In the genomic region with DNA sequence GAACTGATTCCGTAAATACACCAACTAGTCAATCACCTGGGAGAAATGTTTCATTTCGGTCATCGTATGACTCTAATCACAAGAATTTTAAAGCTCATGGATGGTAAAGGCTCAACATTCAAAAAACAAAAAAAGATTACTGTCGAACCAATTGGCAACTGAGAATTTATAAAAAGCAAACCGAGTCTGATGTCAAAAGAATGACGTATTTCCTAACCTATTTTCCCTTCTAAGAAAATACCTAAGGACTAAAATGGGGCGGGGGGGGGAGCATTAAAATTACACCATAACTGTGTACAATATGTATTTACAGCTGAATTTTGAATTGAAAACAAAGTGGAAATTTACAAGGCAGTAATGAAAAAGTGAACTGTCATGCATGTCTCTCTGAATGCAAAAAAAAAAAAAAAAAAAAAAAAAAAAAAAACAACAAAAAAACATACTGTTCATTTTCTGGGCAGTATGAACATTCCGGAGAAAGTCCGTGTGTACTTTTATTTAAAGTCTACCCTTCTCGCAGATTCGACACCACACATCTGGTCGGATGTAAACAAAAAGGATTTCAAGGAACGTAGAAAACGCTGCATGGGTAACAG, we compare ENCODE assay signal across 8 mouse cellular contexts. TPM values are rescaled to one million over a fixed set of nuclear protein-coding genes. Genes with fewer than 3 reads are reported as not detected.
DNase-seq lines count a peak whose midpoint lies in the region; ATAC-seq and TF ChIP-seq lines count a peak whose summit lies in the region.

No protein-coding gene starts in this region.

- ATAC-seq in cerebellum, adult (ENCODE audit: insufficient number of reproducible peaks, low FRiP score, low TSS enrichment) = no peak
- no peak for ATAC-seq in limb, embryonic 15.5 days (ENCODE audit: insufficient number of reproducible peaks, low FRiP score, low TSS enrichment, low read depth)

- H3K36me3 ChIP-seq in thymus, adult 2 months (ENCODE audit: control insufficient read depth, insufficient read depth, low read length) = peaks cover 13% of the 10 kb centered on the region
- peaks cover 18% of the 10 kb centered on the region for H3K36me3 ChIP-seq in limb, embryonic 15.5 days

- TF ChIP-seq CTCF in thymus, adult 2 months (IDR thresholded peaks at IDR 0.05; ENCODE audit: borderline replicate concordance, control insufficient read depth, extremely low read depth, insufficient read depth, low read length, poor library complexity) = no peak

- H3K9me3 ChIP-seq in limb, embryonic 15.5 days = no peaks in the 10 kb centered on the region

- 20% methylated on average over 14 of the region's 14 CpGs for WGBS in thymus, adult 2 months
- 22% methylated on average over 14 of the region's 14 CpGs for WGBS in limb, embryonic 15.5 days

- peak overlapping the region; percentile 62 for H3K4me2 ChIP-seq in limb, embryonic 15.5 days

- peak overlapping the region; percentile 46 for H3K27ac ChIP-seq in thymus, adult 2 months (ENCODE audit: control insufficient read depth, insufficient read depth, low read length)
- H3K27ac ChIP-seq in limb, embryonic 15.5 days = peak overlapping the region; percentile 96

- peak; percentile 53 for DNase-seq in cerebellum, adult 9-10 months
- no peak for DNase-seq in thymus, adult 2 months
- no peak for DNase-seq in thymus, postnatal 4 days
- peak; percentile 36 for DNase-seq in telencephalon, adult 2 months (ENCODE audit: low read depth, low spot score)
- DNase-seq in adrenal gland, postnatal 10 days = no peak
- no peak for DNase-seq in left cerebral cortex, adult 8-10 months (ENCODE audit: low spot score in 2 of 2)

- peak overlapping the region; percentile 75 for H3K9ac ChIP-seq in limb, embryonic 15.5 days

- TF ChIP-seq POLR2A in thymus, adult 2 months (IDR thresholded peaks at IDR 0.05; ENCODE audit: control insufficient read depth, extremely low read depth, insufficient read depth, low read length, poor library complexity) = no peak

- peak overlapping the region; percentile 79 for H3K4me3 ChIP-seq in thymus, adult 2 months (ENCODE audit: control insufficient read depth, insufficient read depth, low read length)
- H3K4me3 ChIP-seq in limb, embryonic 15.5 days = peak overlapping the region; percentile 90

- H3K27me3 ChIP-seq in thymus, adult 2 months (ENCODE audit: control insufficient read depth, insufficient read depth, low read length) = no peaks in the 10 kb centered on the region
- H3K27me3 ChIP-seq in limb, embryonic 15.5 days = no peaks in the 10 kb centered on the region

- no peaks in the 10 kb centered on the region for H3K4me1 ChIP-seq in thymus, adult 2 months (replicated peaks; ENCODE audit: control insufficient read depth, insufficient read depth, low read length)
- H3K4me1 ChIP-seq in limb, embryonic 15.5 days = peaks cover 9% of the 10 kb centered on the region; the same call in 1 of the 2 replicates

RNA-seq across cellular contexts. Expression of a gene that starts 0.6 kb away (rescaled TPM):
- polyA plus RNA-seq in thymus, adult 2 months (2012; rRNA removed) = 14.0 and 18.1 TPM in 2 replicates
- polyA plus RNA-seq in limb, embryonic 15.5 days (2015; fragmentation: Nextera tagmentation; extraction: Ambion mirVana) = 31.2 and 34.8 TPM in 2 replicates
- 10 to 100 TPM; 42.2 to 56.5 TPM for total RNA-seq in adrenal gland, postnatal 10 days (2021)
- total RNA-seq in left cerebral cortex, adult 8-10 months (2022) = 10 to 100 TPM; 46.7 to 55.6 (median 48.4) TPM

RNA-seq across cellular contexts. Expression of a gene that starts 15.6 kb away (rescaled TPM):
- 3.5 and 4.5 TPM in 2 replicates for polyA plus RNA-seq in thymus, adult 2 months (2012; rRNA removed)
- 11.5 and 12.2 TPM in 2 replicates for polyA plus RNA-seq in limb, embryonic 15.5 days (2015; fragmentation: Nextera tagmentation; extraction: Ambion mirVana)
- 10 to 100 TPM; 15.3 to 20.9 TPM for total RNA-seq in adrenal gland, postnatal 10 days (2021)
- total RNA-seq in left cerebral cortex, adult 8-10 months (2022) = 10 to 100 TPM in 1 of 4 experiments, 1 to 10 TPM in 3; 7.3 to 10.2 (median 7.7) TPM

RNA-seq across cellular contexts. Expression of a gene that starts 31.2 kb away (rescaled TPM):
- polyA plus RNA-seq in thymus, adult 2 months (2012; rRNA removed) = 31.6 and 32.8 TPM in 2 replicates
- 274 and 279 TPM in 2 replicates for polyA plus RNA-seq in limb, embryonic 15.5 days (2015; fragmentation: Nextera tagmentation; extraction: Ambion mirVana)
- 100 to 1,000 TPM; 130 to 134 TPM for total RNA-seq in adrenal gland, postnatal 10 days (2021)
- total RNA-seq in left cerebral cortex, adult 8-10 months (2022) = 100 to 1,000 TPM; 282 to 322 (median 293) TPM

Comparison
In these comparisons a context has a peak if more than half of its experiments do, and no peak if none do; other contexts are left out.
1. DNase-seq: peak in cerebellum, adult 9-10 months (single experiment) and telencephalon, adult 2 months (single experiment); none in thymus, adult 2 months (single experiment), thymus, postnatal 4 days (single experiment), adrenal gland, postnatal 10 days (single experiment) and left cerebral cortex, adult 8-10 months (0 of 2).